Mouse (Mus musculus) cerebellum, adult 2 months (tissue): ENCODE data around the gene Arsa.

Experiments used
- CTCF ChIP-seq: fragments of 200-500 bp; IDR thresholded peaks from 2 replicates; pipeline ENCODE4 v1.5.1; 2011; ENCODE audit warnings: low read depth, mild to moderate bottlenecking, control low read depth, low read length, moderate library complexity, borderline replicate concordance; ENCODE audit not compliant: insufficient read depth
- POLR2A ChIP-seq: fragments of 200-500 bp; IDR thresholded peaks from 2 replicates; pipeline ENCODE4 v1.6.1; 2011; ENCODE audit warnings: low read length, control low read depth, borderline replicate concordance; ENCODE audit not compliant: insufficient read depth

DNA sequence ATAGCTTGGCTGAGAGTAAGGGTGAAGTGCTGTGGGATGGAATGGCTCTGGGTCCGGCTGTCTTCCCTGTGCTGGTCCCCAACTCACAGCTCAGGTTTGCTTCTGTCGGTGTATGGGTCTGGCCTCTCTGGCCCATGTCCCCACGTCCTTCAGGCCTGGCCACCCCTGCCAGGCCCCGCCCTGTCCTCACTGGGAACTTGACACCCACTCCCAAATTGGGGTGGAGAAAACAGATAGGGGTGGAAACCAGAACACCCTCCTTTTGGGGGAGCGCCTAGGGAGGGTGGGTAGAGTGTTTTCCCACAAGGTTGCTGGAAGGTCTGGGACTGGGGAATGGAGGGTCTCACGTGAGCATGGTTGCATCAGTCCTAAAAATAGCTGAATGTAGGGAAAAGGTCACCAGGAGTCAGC, 51.5 kb downstream of the Arsa start, which contains the start of gene Cpt1b:
- TF ChIP-seq CTCF (no peak), POLR2A (no peak)
